Mouse (Mus musculus) lung, postnatal 14 days (tissue): ENCODE data around the gene Crisp3.
"Not testable (repeated sequence)": the region's sequence is repeated elsewhere in the genome, so short reads cannot be mapped to it uniquely, and the experiment has no call there.

Source experiments
- DNase-seq: peaks from one replicate; pipeline ENCODE4 v3.0.0; 2021

The Crisp3 gene

GRCm38 (mm10) chr17:40242135-40242534 lies at the start of gene Crisp3:
TSS of gene Crisp3 (minus strand) at chr17:40242288.
- DNase-seq: no peak

DNA sequence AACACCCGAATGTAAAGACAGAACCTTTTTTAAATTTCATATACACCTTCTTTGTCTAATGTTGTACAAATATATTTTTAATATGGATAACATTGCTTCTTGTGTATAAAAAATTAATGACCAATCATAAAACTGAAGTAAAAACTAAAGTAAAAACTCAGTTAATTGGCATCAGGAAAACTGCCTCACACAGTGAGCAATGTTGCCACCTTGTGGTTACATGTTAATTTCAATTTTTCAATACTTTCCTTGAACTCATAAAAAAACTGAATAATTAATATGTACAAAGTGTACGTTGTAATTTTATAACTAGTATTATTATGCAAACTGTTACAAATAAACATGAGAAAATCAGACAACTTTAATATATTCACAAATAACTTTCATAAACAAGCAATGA lies 43.3 kb upstream of the Crisp3 start:
- no peak for DNase-seq

- no peak for DNase-seq
Observed at GRCm38 (mm10) chr17:40275519-40275918, 33.4 kb upstream of the Crisp3 start.

GRCm38 (mm10) chr17:40274906-40275470 lies 32.9 kb upstream of the Crisp3 start:
- no peak for DNase-seq

- DNase-seq: no peak
Observed at GRCm38 (mm10) chr17:40252487-40252886, 10.4 kb upstream of the Crisp3 start.

- no peak for DNase-seq
Observed at GRCm38 (mm10) chr17:40208540-40208939, 33.5 kb downstream of the Crisp3 start, which contains the start of gene Pgk2. TSS of gene Pgk2 (minus strand) at chr17:40208640.

- DNase-seq: not testable (repeated sequence)
Observed at GRCm38 (mm10) chr17:40201803-40202202, 40.3 kb downstream of the Crisp3 start.

- DNase-seq: not testable (repeated sequence)
Observed at GRCm38 (mm10) chr17:40190192-40190591, 51.9 kb downstream of the Crisp3 start.
